Mouse (Mus musculus): ENCODE data around the gene Lgr5. TPM values are rescaled to one million over a fixed set of nuclear protein-coding genes. Genes with fewer than 3 reads are reported as not detected.

The Lgr5 gene
- polyA plus RNA-seq, 1 experiment from 2014 or later, result 2.0 TPM

- Histone ChIP-seq H3K9me3 (no peaks in the 10 kb centered on the region), H3K4me3 (no peak overlapping the region), H3K4me1 (no peaks in the 10 kb centered on the region), H3K27ac (no peak overlapping the region), H3K36me3 (replicated peaks) (no peaks in the 10 kb centered on the region), H3K9ac (no peak overlapping the region), H3K27me3 (replicated peaks) (no peaks in the 10 kb centered on the region), H3K4me2 (no peak overlapping the region)
- no peak for ATAC-seq (replicated peaks)
- 78% methylated on average over 6 of the region's 6 CpGs for WGBS
These were observed 130.1 kb downstream of the Lgr5 start for GRCm38 (mm10) chr10:115457368-115458021.

GRCm38 (mm10) chr10:115448614-115449013 lies 139.0 kb downstream of the Lgr5 start:
- 92% methylated on average over 13 of the region's 13 CpGs for WGBS
- H3K4me2 ChIP-seq, result no peak overlapping the region
- H3K36me3 ChIP-seq (replicated peaks), result no peaks in the 10 kb centered on the region
- H3K9me3 ChIP-seq, result peaks cover 6% of the 10 kb centered on the region; the same call in 1 of the 2 replicates
- no peak overlapping the region for H3K27ac ChIP-seq
- H3K9ac ChIP-seq, result no peak overlapping the region
- ATAC-seq (replicated peaks), result no peak
- H3K27me3 ChIP-seq (replicated peaks), result no peaks in the 10 kb centered on the region
- H3K4me1 ChIP-seq, result no peaks in the 10 kb centered on the region
- no peak overlapping the region for H3K4me3 ChIP-seq

- H3K4me3 ChIP-seq, result no peak overlapping the region
- WGBS, result 92% methylated on average over 4 of the region's 4 CpGs
- H3K4me1 ChIP-seq, result no peaks in the 10 kb centered on the region
- no peak overlapping the region for H3K9ac ChIP-seq
- ATAC-seq (replicated peaks), result no peak
- no peak overlapping the region for H3K27ac ChIP-seq
- no peaks in the 10 kb centered on the region for H3K9me3 ChIP-seq
- no peak overlapping the region for H3K4me2 ChIP-seq
- no peaks in the 10 kb centered on the region for H3K27me3 ChIP-seq (replicated peaks)
- 0 out of 2 replicates have a peak, but pooled peaks cover 7% of the 10 kb centered on the region for H3K36me3 ChIP-seq (replicated peaks)
These were observed 150.3 kb downstream of the Lgr5 start for GRCm38 (mm10) chr10:115437286-115437685.

GRCm38 (mm10) chr10:115425351-115425750 lies 162.2 kb downstream of the Lgr5 start:
- Histone ChIP-seq H3K27ac (no peak overlapping the region), H3K36me3 (replicated peaks) (peaks cover 48% of the 10 kb centered on the region), H3K4me3 (no peak overlapping the region), H3K27me3 (replicated peaks) (no peaks in the 10 kb centered on the region), H3K4me1 (no peaks in the 10 kb centered on the region), H3K4me2 (no peak overlapping the region), H3K9ac (no peak overlapping the region), H3K9me3 (no peaks in the 10 kb centered on the region)
- ATAC-seq (replicated peaks), result no peak
- WGBS, result 62% methylated on average over 2 of the region's 2 CpGs

GRCm38 (mm10) chr10:115421976-115422375 lies 165.6 kb downstream of the Lgr5 start:
- H3K4me3 ChIP-seq, result no peak overlapping the region
- WGBS, result 79% methylated on average over 4 of the region's 4 CpGs
- no peaks in the 10 kb centered on the region for H3K27me3 ChIP-seq (replicated peaks)
- no peak overlapping the region for H3K9ac ChIP-seq
- H3K4me1 ChIP-seq, result no peaks in the 10 kb centered on the region
- no peak overlapping the region for H3K27ac ChIP-seq
- no peak overlapping the region for H3K4me2 ChIP-seq
- peaks cover 40% of the 10 kb centered on the region for H3K36me3 ChIP-seq (replicated peaks)
- ATAC-seq (replicated peaks), result no peak
- H3K9me3 ChIP-seq, result no peaks in the 10 kb centered on the region

GRCm38 (mm10) chr10:115414056-115414455 lies 173.5 kb downstream of the Lgr5 start:
- Histone ChIP-seq H3K9me3 (no peaks in the 10 kb centered on the region), H3K4me1 (no peaks in the 10 kb centered on the region), H3K4me2 (no peak overlapping the region), H3K27me3 (replicated peaks) (no peaks in the 10 kb centered on the region), H3K36me3 (replicated peaks) (peaks cover 62% of the 10 kb centered on the region), H3K27ac (no peak overlapping the region), H3K4me3 (no peak overlapping the region), H3K9ac (no peak overlapping the region)
- 91% methylated on average over 3 of the region's 3 CpGs for WGBS
- no peak for ATAC-seq (replicated peaks)

GRCm38 (mm10) chr10:115413496-115413895 lies 174.1 kb downstream of the Lgr5 start:
- Histone ChIP-seq H3K36me3 (replicated peaks) (peaks cover 61% of the 10 kb centered on the region), H3K4me1 (no peaks in the 10 kb centered on the region)
- 90% methylated on average over 2 of the region's 2 CpGs for WGBS

GRCm38 (mm10) chr10:115406393-115406792 lies 181.2 kb downstream of the Lgr5 start:
- no peak overlapping the region for H3K4me2 ChIP-seq
- no peaks in the 10 kb centered on the region for H3K4me1 ChIP-seq
- H3K36me3 ChIP-seq (replicated peaks), result peaks cover 40% of the 10 kb centered on the region
- H3K27ac ChIP-seq, result no peak overlapping the region
- ATAC-seq (replicated peaks), result no peak
- no peak overlapping the region for H3K4me3 ChIP-seq
- H3K9me3 ChIP-seq, result no peaks in the 10 kb centered on the region
- H3K9ac ChIP-seq, result no peak overlapping the region
- WGBS, result 58% methylated on average over 6 of the region's 6 CpGs
- H3K27me3 ChIP-seq (replicated peaks), result no peaks in the 10 kb centered on the region

More at GRCm38 (mm10) chr10:115413496-115413895, 174.1 kb downstream of the Lgr5 start:
- no peak overlapping the region for H3K4me2 ChIP-seq
- no peak overlapping the region for H3K27ac ChIP-seq
- ATAC-seq (replicated peaks), result no peak
- no peaks in the 10 kb centered on the region for H3K9me3 ChIP-seq
- H3K27me3 ChIP-seq (replicated peaks), result no peaks in the 10 kb centered on the region
- no peak overlapping the region for H3K9ac ChIP-seq
- H3K4me3 ChIP-seq, result no peak overlapping the region

Other genes starting within 250 kb of the Lgr5 start
- 32.2 and 38.5 TPM in 2 replicates for gene Tmem19, start 225.3 kb downstream of the Lgr5 start, polyA plus RNA-seq (2015; fragmentation: Nextera tagmentation; extraction: Ambion mirVana)
- 26.2 and 27.1 TPM in 2 replicates for gene Thap2, start 203.3 kb downstream of the Lgr5 start, polyA plus RNA-seq (2015; fragmentation: Nextera tagmentation; extraction: Ambion mirVana)
- gene Zfc3h1, start 202.8 kb downstream of the Lgr5 start, polyA plus RNA-seq (2015; fragmentation: Nextera tagmentation; extraction: Ambion mirVana), result 18.6 and 20.0 TPM in 2 replicates
- 0.64 and 0.67 TPM in 2 replicates for gene A930009A15Rik, start 17.8 kb downstream of the Lgr5 start, polyA plus RNA-seq (2015; fragmentation: Nextera tagmentation; extraction: Ambion mirVana)
- 0.47 and 0.80 TPM in 2 replicates for gene Tspan8, start 229.1 kb upstream of the Lgr5 start, polyA plus RNA-seq (2015; fragmentation: Nextera tagmentation; extraction: Ambion mirVana)

All from midbrain, embryonic 15.5 days (tissue).